Mouse (Mus musculus) kidney, adult 10 weeks (tissue): Measurements from ENCODE around the gene Hebp2. TPM values are rescaled to one million over a fixed set of nuclear protein-coding genes. Genes with fewer than 3 reads are reported as not detected.

ENCODE experiments used
- polyA plus RNA-seq: library from polyadenylated mRNA; stranded (reverse); fragments of 350-450 nt; fragmentation: Illumina TruSeq; extraction: RNeasy Lipid Tissue Mini Kit (QIAGEN cat#74804); gene quantifications from one replicate; pipeline ENCODE4 v1.2.3, GENCODE M21; 2014; ENCODE audit warnings: low read depth, low replicate concordance

The Hebp2 gene
- polyA plus RNA-seq = 2.0 TPM

DNA sequence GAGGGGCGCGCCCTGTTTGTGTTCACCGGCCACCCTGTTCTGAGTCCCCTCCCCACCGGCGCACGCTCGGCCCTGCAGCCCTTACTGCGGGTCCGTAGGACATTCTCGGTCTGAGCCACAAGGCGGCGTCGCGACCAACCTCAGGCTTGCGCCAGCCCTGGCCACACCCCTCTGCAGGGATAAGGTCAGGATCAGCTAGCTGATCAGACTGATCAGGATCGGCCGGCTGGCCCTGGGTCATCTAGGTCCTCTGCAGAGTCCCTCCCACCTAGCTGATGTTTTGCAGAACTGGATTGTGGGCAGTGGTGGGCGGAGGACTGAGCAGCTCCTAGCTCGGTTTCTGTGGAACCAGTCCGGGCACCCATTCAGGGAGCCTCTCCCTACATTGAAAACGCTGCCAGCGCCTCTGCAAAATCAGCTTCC, at the start of gene Hebp2:
Gene Hebp2 (minus strand): TSS at position 264 of the 423 bp plus-strand sequence.

Other genes with a start within 250 kb of the Hebp2 start
- 9.9 TPM for gene Nhsl1, start 227.1 kb downstream of the Hebp2 start, polyA plus RNA-seq
- gene Arfgef3, start 197.9 kb upstream of the Hebp2 start, polyA plus RNA-seq = 6.3 TPM
- gene Gm4922, start 240.7 kb upstream of the Hebp2 start, polyA plus RNA-seq = not detected